Mouse (Mus musculus) thymus, adult 2 months (tissue): ENCODE data around the gene Klhl32. TPM values are rescaled to one million over a fixed set of nuclear protein-coding genes. Genes with fewer than 3 reads are reported as not detected.

ENCODE experiments used
- DNase-seq: peaks from one replicate; pipeline ENCODE4 v3.0.0; 2021
- H3K27ac ChIP-seq: fragments of 200-500 bp; 2 replicates; pipeline ENCODE4 v1.5.1; 2012; ENCODE audit warnings: low read length, control low read depth; ENCODE audit not compliant: control insufficient read depth, insufficient read depth
- H3K27me3 ChIP-seq: fragments of 200-500 bp; 2 replicates; pipeline ENCODE4 v1.6.1; 2012; ENCODE audit warnings: mild to moderate bottlenecking, low read length, moderate library complexity, mixed read lengths; ENCODE audit not compliant: control insufficient read depth, insufficient read depth
- H3K36me3 ChIP-seq: fragments of 200-500 bp; 2 replicates; pipeline ENCODE4 v1.6.1; 2012; ENCODE audit warnings: mild to moderate bottlenecking, low read length, moderate library complexity; ENCODE audit not compliant: control insufficient read depth, insufficient read depth
- H3K4me1 ChIP-seq: fragments of 200-500 bp; replicated peaks from 2 replicates; pipeline ENCODE4 v1.6.1; 2012; ENCODE audit warnings: low read length; ENCODE audit not compliant: control insufficient read depth, insufficient read depth
- H3K4me3 ChIP-seq: fragments of 200-500 bp; 2 replicates; pipeline ENCODE4 v1.5.1; 2012; ENCODE audit warnings: mild to moderate bottlenecking, low read length, control low read depth, moderate library complexity; ENCODE audit not compliant: control insufficient read depth, insufficient read depth
- CTCF ChIP-seq: fragments of 200-500 bp; IDR thresholded peaks from 2 replicates; pipeline ENCODE4 v1.5.1; 2012; ENCODE audit warnings: mild to moderate bottlenecking, control low read depth, low read length, moderate library complexity, borderline replicate concordance; ENCODE audit not compliant: control insufficient read depth, poor library complexity, insufficient read depth; ENCODE audit errors: extremely low read depth
- POLR2A ChIP-seq: fragments of 200-500 bp; IDR thresholded peaks from 2 replicates; pipeline ENCODE4 v1.6.1; 2012; ENCODE audit warnings: mild to moderate bottlenecking, low read length, control low read depth, moderate library complexity; ENCODE audit not compliant: control insufficient read depth, poor library complexity, insufficient read depth; ENCODE audit errors: extremely low read depth
- WGBS: fragments of 180-500 bp; shearing (Covaris S2); methylation state at CpG from one replicate; pipeline ENCODE4 v1.1.7; 2018; 5-methylcytosine and 5-hydroxymethylcytosine counted together
- polyA plus RNA-seq: library from polyadenylated mRNA; depleted of rRNA; stranded (reverse); fragments of >200 nt; gene quantifications from 2 replicates; pipeline ENCODE4 v1.2.3, GENCODE M21; 2012

Gene Klhl32
- polyA plus RNA-seq, 1 experiment = 0.49 TPM

DNA sequence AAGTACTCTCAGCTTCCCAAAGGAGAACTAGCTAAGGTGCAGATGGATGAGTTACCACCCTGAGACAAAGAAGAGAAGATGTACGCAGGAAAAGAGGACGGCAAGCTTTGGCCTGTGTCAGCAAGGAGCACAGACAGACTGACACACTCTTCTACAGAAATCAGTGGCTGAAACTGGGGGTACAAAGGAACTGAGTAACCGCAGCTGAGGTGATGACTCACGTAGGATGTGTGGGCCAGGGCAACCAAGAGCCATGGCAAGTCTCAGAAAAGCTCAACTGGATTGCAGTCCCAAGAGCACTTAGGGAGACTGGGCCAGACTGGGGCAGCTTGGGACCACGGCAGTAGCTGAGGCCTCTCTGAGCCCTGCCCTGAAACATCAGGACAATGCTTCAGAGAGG is 53.6 kb downstream of the Klhl32 start:
- no peak overlapping the region for H3K4me3 ChIP-seq
- WGBS = 93% methylated on average over 5 of the region's 5 CpGs
- H3K27me3 ChIP-seq = no peaks in the 10 kb centered on the region
- H3K36me3 ChIP-seq = no peaks in the 10 kb centered on the region
- DNase-seq = no peak
- H3K27ac ChIP-seq = no peak overlapping the region
- TF ChIP-seq CTCF (no peak), POLR2A (no peak)
- no peaks in the 10 kb centered on the region for H3K4me1 ChIP-seq

DNA sequence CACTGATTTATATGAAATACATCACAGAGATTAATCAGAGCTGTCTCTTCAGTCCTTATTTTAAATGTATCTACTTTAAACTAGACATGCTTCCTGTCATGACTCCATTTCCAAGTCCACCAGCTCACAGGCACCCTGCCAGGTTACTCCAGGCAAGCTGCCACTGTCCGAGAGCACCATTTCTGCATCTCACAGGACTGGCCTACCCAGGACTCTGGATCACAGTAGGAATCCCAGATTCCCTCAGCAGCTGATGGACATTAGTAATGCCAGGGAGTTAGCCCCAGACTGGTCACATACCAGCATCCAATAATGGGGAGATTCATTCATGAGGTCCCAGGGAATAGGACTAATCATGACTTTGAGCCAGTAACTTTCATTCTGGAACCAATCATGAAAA is 54.7 kb downstream of the Klhl32 start:
- Histone ChIP-seq H3K27me3 (no peaks in the 10 kb centered on the region), H3K27ac (no peak overlapping the region), H3K4me3 (no peak overlapping the region), H3K36me3 (no peaks in the 10 kb centered on the region), H3K4me1 (no peaks in the 10 kb centered on the region)
- 90% methylated on average over 1 of the region's 1 CpGs for WGBS
- DNase-seq = no peak
- TF ChIP-seq POLR2A (no peak), CTCF (no peak)

GRCm38 (mm10) chr4:24795180-24795579 is 55.7 kb downstream of the Klhl32 start:
- WGBS = 94% methylated on average over 2 of the region's 2 CpGs
- H3K36me3 ChIP-seq = no peaks in the 10 kb centered on the region
- TF ChIP-seq POLR2A = no peak
- H3K4me3 ChIP-seq = no peak overlapping the region
- DNase-seq = no peak
- H3K27me3 ChIP-seq = no peaks in the 10 kb centered on the region
- no peak overlapping the region for H3K27ac ChIP-seq
- no peaks in the 10 kb centered on the region for H3K4me1 ChIP-seq

DNA sequence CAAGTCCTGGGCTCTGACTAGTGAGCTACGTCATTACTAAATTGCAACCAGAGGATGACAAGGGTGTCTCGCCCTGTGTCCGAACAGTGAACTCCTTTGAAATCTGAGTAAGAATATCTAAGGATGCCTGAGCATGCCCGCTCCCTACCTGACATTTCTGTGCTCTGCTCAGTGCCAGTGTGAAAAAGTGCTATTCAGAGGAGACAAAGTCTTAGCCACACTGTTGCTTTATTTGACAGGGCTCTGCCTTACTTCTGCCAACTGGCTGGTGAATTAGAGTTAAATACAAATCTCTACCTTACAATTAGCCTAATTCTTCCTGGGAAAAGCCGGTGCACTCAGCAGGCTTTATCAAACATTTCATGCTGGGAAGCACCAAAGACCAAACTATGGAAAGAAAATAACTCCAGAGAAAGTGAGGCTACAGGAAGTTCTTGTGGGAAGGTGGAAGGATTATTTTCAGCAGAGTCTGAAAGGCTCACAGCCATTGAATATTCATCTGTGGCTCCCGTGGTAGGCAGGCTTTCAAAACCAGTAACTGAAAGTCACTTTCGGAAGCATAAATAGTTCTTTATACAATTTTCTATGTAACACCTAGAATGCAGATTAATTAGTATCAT is 57.1 kb downstream of the Klhl32 start:
- H3K27ac ChIP-seq = no peak overlapping the region
- WGBS = 81% methylated on average over 7 of the region's 7 CpGs
- TF ChIP-seq POLR2A = no peak
- TF ChIP-seq CTCF = no peak

GRCm38 (mm10) chr4:24792416-24792981 is 58.4 kb downstream of the Klhl32 start:
- WGBS = 66% methylated on average over 16 of the region's 16 CpGs
- Histone ChIP-seq H3K4me1 (no peaks in the 10 kb centered on the region), H3K4me3 (no peak overlapping the region), H3K27me3 (no peaks in the 10 kb centered on the region), H3K27ac (no peak overlapping the region), H3K36me3 (no peaks in the 10 kb centered on the region)
- no peak for DNase-seq
- TF ChIP-seq POLR2A (no peak), CTCF (no peak)

More for the DNA sequence above, 57.1 kb downstream of the Klhl32 start:
- Histone ChIP-seq H3K36me3 (no peaks in the 10 kb centered on the region), H3K4me1 (no peaks in the 10 kb centered on the region), H3K4me3 (no peak overlapping the region), H3K27me3 (no peaks in the 10 kb centered on the region)
- no peak for DNase-seq

- Histone ChIP-seq H3K36me3 (no peaks in the 10 kb centered on the region), H3K4me3 (no peak overlapping the region), H3K27me3 (no peaks in the 10 kb centered on the region), H3K4me1 (no peaks in the 10 kb centered on the region), H3K27ac (no peak overlapping the region)
- TF ChIP-seq POLR2A (no peak), CTCF (no peak)
- 82% methylated on average over 1 of the region's 1 CpGs for WGBS
- DNase-seq = no peak
Observed at GRCm38 (mm10) chr4:24789331-24789730, 61.6 kb downstream of the Klhl32 start.

DNA sequence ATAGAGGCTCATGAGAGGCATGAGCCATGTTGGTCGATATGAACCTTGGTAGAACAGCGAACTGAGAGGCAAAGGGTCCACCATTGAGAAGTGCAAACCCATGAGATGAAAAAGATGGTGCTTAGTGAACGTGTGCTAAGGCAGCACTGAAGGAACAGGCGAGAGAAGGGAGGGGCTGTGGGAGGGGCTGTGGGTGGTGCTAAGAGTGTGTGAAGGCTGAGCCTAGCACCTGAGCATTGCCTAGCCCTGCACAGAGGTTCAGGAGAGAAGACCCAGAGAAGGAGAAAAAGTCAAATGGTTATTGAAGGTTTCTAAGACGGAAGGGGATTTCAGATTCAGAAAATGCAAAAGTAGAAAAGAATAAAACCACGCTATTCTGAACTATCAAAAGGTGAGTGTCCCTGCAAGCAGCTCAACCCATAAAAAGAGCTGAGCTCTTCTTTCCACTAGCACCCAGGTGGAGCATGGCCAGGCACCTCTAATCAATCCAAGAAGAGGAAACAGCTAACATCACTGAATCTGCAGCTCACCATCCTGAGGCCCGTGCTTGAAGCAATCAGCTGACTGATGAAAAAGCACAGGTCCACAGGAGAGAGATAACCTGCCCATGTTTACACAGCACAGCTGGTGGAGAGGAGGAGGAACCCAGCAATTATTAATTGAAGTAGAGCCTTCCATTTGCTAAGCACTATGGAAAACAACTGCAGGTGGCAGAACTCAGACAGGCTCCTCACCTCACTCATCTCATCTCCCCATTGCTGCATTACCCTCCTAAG is 65.0 kb downstream of the Klhl32 start:
- no peaks in the 10 kb centered on the region for H3K27me3 ChIP-seq
- WGBS = 69% methylated on average over 7 of the region's 7 CpGs
- DNase-seq = no peak
- no peaks in the 10 kb centered on the region for H3K36me3 ChIP-seq
- TF ChIP-seq CTCF (no peak), POLR2A (no peak)
- H3K4me3 ChIP-seq = no peak overlapping the region
- H3K4me1 ChIP-seq = no peaks in the 10 kb centered on the region
- no peak overlapping the region for H3K27ac ChIP-seq
